Mouse (Mus musculus) midbrain, postnatal 0 days (tissue): ENCODE results near the gene Cd82. TPM values are rescaled to one million over a fixed set of nuclear protein-coding genes. Genes with fewer than 3 reads are reported as not detected.

Source experiments
- ATAC-seq: fragments of 200-750 bp; cut with Nextera tagmentation; 2 replicates; pipeline ENCODE4 v1.8.0; 2017; ENCODE audit warnings: moderate number of reproducible peaks, mild to moderate bottlenecking, moderate TSS enrichment, moderate library complexity; ENCODE audit not compliant: low FRiP score
- DNase-seq: peaks from one replicate; pipeline ENCODE4 v3.0.0-alpha.2; 2015; ENCODE audit warnings: low spot score
- H3K27ac ChIP-seq: fragments of 300-500 bp; sonication (generic); 2 replicates; pipeline ENCODE4 v1.5.1; 2014; ENCODE audit warnings: low read depth, mild to moderate bottlenecking, low read length, mixed read lengths
- H3K27me3 ChIP-seq: fragments of 300-500 bp; sonication (generic); 2 replicates; pipeline ENCODE4 v1.6.1; 2014; ENCODE audit warnings: low read length, control low read depth, mixed read lengths; ENCODE audit not compliant: insufficient read depth
- H3K36me3 ChIP-seq: fragments of 300-500 bp; sonication (generic); 2 replicates; pipeline ENCODE4 v1.6.1; 2014; ENCODE audit warnings: low read length, control low read depth, mixed read lengths; ENCODE audit not compliant: insufficient read depth
- H3K4me1 ChIP-seq: fragments of 300-500 bp; sonication (generic); 2 replicates; pipeline ENCODE4 v1.6.1; 2014; ENCODE audit warnings: mild to moderate bottlenecking, control low read depth, antibody characterized with exemption, low read length, mixed read lengths; ENCODE audit not compliant: insufficient read depth
- H3K4me2 ChIP-seq: fragments of 300-500 bp; sonication (generic); 2 replicates; pipeline ENCODE4 v1.6.1; 2014; ENCODE audit warnings: low read depth, mild to moderate bottlenecking, low read length, mixed read lengths; ENCODE audit not compliant: poor library complexity, severe bottlenecking
- H3K4me3 ChIP-seq: fragments of 300-500 bp; sonication (generic); 2 replicates; pipeline ENCODE4 v1.5.1; 2014; ENCODE audit warnings: low read depth, mild to moderate bottlenecking, low read length, moderate library complexity
- H3K9ac ChIP-seq: fragments of 300-500 bp; sonication (generic); replicated peaks from 2 replicates; pipeline ENCODE4 v1.6.1; 2014; ENCODE audit warnings: mild to moderate bottlenecking, low read length, moderate library complexity, mixed read lengths; ENCODE audit not compliant: poor library complexity, severe bottlenecking
- H3K9me3 ChIP-seq: fragments of 300-500 bp; sonication (generic); 2 replicates; pipeline ENCODE4 v1.6.1; 2016; ENCODE audit warnings: low read length, control low read depth
- CTCF ChIP-seq: IDR thresholded peaks from 2 replicates; pipeline ENCODE4 v1.5.1; 2016; ENCODE audit warnings: antibody characterized with exemption, mild to moderate bottlenecking
- WGBS: fragments of 180-500 bp; shearing (Covaris S2); extraction: QIAGEN DNeasy Blood & Tissue Kit; methylation state at CpG from one replicate; pipeline ENCODE4 v1.1.7; 2014; 5-methylcytosine and 5-hydroxymethylcytosine counted together
- polyA plus RNA-seq: library from polyadenylated mRNA; unstranded; fragments of >200 nt; fragmentation: Nextera tagmentation; extraction: Ambion mirVana; gene quantifications from 2 replicates; pipeline ENCODE4 v1.2.1, GENCODE M21; 2015
- total RNA-seq: library from RNA; depleted of rRNA; stranded (reverse); fragments of >200 nt; gene quantifications from 2 replicates; pipeline ENCODE4 v1.2.3, GENCODE M21; 2014

Gene Cd82
- total and polyA plus RNA-seq, 2 experiments from 2014 or later, result 9.2 to 14.8 TPM

DNA sequence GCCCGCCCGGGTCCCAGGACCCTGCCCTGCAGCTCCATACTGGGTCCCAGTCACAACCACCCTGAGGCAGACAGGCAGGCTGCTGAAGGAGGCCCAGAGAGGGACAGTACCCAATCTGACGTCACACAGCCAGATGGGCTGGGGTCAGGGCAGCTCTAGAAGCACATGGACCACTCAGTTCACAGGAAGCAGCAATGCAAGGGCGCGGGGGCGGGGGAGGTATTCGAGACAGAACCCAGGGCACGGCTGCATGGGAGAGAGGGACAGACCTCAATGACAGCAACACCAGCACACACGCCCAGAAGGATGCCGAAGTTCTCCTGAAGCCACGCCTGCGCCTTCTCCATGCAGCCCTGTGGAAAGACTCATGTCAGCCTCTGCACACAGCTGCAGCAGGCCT, 43.0 kb downstream of the Cd82 start:
- peaks cover 4% of the 10 kb centered on the region; the same call in 1 of the 2 replicates for H3K27me3 ChIP-seq
- no peak overlapping the region for H3K27ac ChIP-seq
- no peak overlapping the region for H3K4me3 ChIP-seq
- H3K4me1 ChIP-seq, result no peaks in the 10 kb centered on the region
- no peaks in the 10 kb centered on the region for H3K9me3 ChIP-seq
- no peak overlapping the region for H3K9ac ChIP-seq
- no peak overlapping the region for H3K4me2 ChIP-seq
- no peak for DNase-seq
- ATAC-seq, result no peak
- WGBS, result 88% methylated on average over 12 of the region's 12 CpGs
- TF ChIP-seq CTCF, result no peak
- no peaks in the 10 kb centered on the region for H3K36me3 ChIP-seq

DNA sequence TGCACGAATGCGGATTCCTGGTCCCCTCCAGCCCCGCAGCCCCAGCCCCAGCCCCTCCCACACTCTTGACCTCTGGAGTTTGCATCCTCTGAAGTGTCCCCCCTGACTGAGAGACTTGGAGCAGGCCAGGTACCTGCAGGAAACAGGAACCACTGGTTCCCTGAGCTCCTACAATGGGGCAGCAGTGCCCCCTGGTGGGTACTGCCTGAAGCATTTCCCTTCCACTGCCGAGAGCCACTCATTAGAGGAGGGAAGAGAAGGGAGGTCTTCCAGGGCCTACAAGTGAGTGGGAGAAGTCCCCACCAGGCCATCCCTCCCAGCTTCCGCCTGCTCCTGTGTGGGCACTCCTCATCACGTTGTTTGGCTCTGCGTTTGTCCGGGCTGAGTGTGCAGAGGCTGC, 44.5 kb downstream of the Cd82 start:
- Histone ChIP-seq H3K4me2 (no peak overlapping the region), H3K27ac (no peak overlapping the region), H3K4me1 (no peaks in the 10 kb centered on the region), H3K4me3 (no peak overlapping the region), H3K27me3 (peaks cover 4% of the 10 kb centered on the region; the same call in 1 of the 2 replicates), H3K9me3 (no peaks in the 10 kb centered on the region), H3K36me3 (no peaks in the 10 kb centered on the region), H3K9ac (no peak overlapping the region; the same call in 1 of the 2 replicates)
- WGBS, result 6% methylated on average over 8 of the region's 8 CpGs
- peak; percentile 96 for TF ChIP-seq CTCF
- ATAC-seq, result peak; percentile 44; the same call in 1 of the 2 replicates
- peak; percentile 88 for DNase-seq

DNA sequence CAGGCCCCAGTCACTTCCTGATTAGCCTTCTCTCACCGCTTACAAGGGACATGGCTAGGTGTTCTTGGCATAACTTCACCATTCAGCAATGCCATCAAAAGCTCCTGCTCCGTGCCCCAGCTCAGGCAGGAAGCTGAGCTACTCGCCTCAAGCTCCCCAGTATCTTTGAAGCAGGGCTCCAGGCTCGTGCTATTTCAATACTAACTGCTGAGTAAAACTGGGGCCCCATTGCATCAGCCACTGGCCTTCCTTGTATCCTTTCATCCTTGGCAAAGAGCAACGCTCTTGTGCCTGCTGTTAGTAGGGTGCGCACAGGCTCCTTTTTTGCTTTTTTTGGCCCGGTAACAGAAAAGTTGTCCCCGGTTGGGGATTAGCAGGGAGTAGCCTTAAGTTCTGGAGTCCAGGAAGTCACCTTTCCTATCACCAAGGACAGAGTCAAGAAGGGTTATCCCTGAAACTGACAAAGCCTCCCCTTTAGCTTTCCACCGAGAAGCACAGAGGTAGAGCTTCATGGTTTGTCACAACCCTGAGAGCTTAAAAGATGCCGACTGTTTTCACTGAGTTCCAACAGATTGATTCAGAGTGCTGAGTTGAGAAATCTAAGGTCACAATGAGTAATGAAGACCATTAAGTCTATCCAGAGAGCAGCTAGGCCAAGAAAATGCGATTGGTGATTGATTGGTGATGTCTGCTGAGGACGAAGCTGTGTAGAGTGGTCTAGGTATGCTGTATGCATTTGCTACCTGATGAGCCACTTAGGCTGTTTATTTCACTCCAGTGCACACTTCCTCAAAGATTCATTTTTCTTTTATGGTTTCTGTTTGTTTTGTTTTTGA, 45.8 kb downstream of the Cd82 start:
- 79% methylated on average over 12 of the region's 12 CpGs for WGBS
- ATAC-seq (no peak), DNase-seq (no peak)
- Histone ChIP-seq H3K36me3 (no peaks in the 10 kb centered on the region), H3K9me3 (no peaks in the 10 kb centered on the region), H3K4me2 (no peak overlapping the region), H3K27me3 (peaks cover 4% of the 10 kb centered on the region; the same call in 1 of the 2 replicates), H3K4me1 (no peaks in the 10 kb centered on the region), H3K27ac (no peak overlapping the region), H3K9ac (no peak overlapping the region), H3K4me3 (no peak overlapping the region)
- TF ChIP-seq CTCF, result no peak

DNA sequence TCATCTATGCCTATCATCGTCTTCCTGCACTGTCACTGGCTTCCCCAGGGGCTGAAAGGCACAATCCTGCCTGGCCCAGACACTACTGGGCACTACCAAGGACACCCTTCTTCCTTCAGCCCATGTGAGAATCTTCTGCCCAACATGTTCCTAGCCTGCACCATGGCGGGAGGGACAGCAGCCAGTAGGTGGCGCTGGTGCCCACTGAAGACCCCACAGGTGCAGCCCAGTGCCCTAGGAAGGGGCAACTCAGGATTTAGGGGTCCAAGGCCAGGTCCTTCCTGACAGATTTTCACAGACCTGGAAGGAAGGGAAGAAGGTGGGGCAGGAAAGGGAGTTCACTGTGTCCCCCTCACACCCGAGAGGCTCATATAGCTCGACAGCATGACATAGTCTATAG, 47.7 kb downstream of the Cd82 start:
- H3K4me1 ChIP-seq, result peaks cover 2% of the 10 kb centered on the region; the same call in 1 of the 2 replicates
- H3K36me3 ChIP-seq, result no peaks in the 10 kb centered on the region
- WGBS, result 39% methylated on average over 5 of the region's 5 CpGs
- DNase-seq (no peak), ATAC-seq (no peak)
- H3K9me3 ChIP-seq, result no peaks in the 10 kb centered on the region
- H3K27me3 ChIP-seq, result peaks cover 4% of the 10 kb centered on the region; the same call in 1 of the 2 replicates
- H3K9ac ChIP-seq, result no peak overlapping the region
- peak; percentile 77 for TF ChIP-seq CTCF
- no peak overlapping the region for H3K4me2 ChIP-seq
- no peak overlapping the region for H3K4me3 ChIP-seq
- H3K27ac ChIP-seq, result no peak overlapping the region

DNA sequence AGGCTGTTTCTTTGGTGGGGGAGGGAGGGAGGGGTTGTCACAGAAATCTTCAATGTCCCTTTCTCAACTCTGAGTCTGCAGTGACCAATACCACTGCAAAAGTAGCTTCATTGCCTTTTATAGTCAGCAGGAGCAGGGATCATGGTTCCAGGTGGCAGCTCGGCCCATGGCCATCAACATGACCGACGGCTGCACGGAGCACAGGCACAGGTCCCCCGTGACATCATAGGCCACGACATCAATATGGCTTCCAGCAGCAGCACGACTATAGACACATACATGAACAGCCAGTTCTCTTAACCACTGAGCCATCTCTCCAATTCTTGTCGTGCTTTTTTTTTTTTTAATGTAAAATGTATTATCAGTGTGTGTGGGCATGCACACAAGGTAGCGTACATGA, 48.8 kb downstream of the Cd82 start:
- Histone ChIP-seq H3K9me3 (no peaks in the 10 kb centered on the region), H3K4me3 (no peak overlapping the region), H3K27ac (no peak overlapping the region), H3K9ac (no peak overlapping the region), H3K4me2 (no peak overlapping the region), H3K27me3 (peaks cover 4% of the 10 kb centered on the region; the same call in 1 of the 2 replicates), H3K36me3 (no peaks in the 10 kb centered on the region), H3K4me1 (peaks cover 2% of the 10 kb centered on the region; the same call in 1 of the 2 replicates)
- 90% methylated on average over 9 of the region's 9 CpGs for WGBS
- no peak for ATAC-seq
- no peak for TF ChIP-seq CTCF
- no peak for DNase-seq

DNA sequence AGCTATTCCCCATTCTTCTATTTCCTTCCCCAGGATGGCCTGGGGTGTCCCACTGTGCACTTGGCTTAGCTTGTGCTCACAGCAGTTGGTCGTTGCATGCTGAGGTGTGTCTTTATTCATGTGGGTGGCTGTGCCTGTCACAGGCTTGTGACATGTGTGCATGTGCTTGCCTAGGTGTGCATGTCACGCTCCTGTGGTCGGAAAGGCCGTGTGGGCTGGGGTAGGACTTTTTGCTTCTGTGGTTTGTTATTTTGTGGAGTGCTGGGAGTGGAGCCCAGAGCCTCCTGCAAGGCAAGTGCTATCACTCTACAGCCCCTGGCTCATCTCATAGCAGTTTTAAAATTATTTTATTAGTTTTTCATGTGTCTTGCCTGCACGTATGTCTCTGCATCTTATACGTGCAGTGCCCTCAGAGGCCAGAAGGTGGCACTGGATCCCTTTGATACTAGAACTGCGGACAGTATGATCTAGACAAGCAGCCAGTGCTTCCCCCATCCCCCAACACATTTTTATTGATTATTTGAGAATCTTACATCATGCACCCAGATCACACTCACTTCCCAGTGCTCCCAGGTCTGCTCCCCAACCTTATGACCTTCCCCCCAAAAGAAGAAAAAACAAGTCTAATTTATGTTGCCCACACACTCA, 49.4 kb downstream of the Cd82 start:
- 52% methylated on average over 7 of the region's 7 CpGs for WGBS
- H3K4me2 ChIP-seq, result no peak overlapping the region
- no peak overlapping the region for H3K27ac ChIP-seq
- H3K36me3 ChIP-seq, result no peaks in the 10 kb centered on the region
- TF ChIP-seq CTCF, result peak; percentile 81
- DNase-seq, result peak; percentile 82
- 0 out of 2 replicates have a peak, but pooled peaks have one; percentile 36 for ATAC-seq
- H3K9ac ChIP-seq, result no peak overlapping the region
- peaks cover 4% of the 10 kb centered on the region; the same call in 1 of the 2 replicates for H3K27me3 ChIP-seq
- no peak overlapping the region for H3K4me3 ChIP-seq
- peaks cover 2% of the 10 kb centered on the region; the same call in 1 of the 2 replicates for H3K4me1 ChIP-seq
- no peaks in the 10 kb centered on the region for H3K9me3 ChIP-seq
